Mouse (Mus musculus): ENCODE results near the gene Adam15. TPM values are rescaled to one million over a fixed set of nuclear protein-coding genes. Genes with fewer than 3 reads are reported as not detected.

Adam15 gene
- polyA plus RNA-seq, 1 experiment, result 49.6 TPM

DNA sequence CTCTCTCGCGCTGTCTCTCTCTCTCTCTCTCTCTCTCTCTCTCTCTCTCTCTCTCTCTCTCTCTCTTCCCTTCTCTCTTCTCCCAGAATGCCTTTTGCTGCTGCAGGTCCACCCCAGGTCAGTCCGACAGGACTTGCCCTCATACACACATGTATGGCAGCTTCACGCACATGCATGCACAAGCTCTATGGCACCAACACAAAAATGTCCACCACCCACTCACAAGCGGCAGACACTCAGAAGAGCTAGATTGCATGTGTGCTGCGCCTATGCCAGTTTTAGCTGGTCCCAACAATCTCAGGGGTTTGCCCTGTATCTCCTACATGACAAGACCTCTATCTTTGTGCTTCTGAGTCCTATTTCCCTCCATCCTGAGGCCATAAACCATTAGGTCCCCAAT, 32.5 kb downstream of the Adam15 start:
- WGBS, result 87% methylated on average over 6 of the region's 6 CpGs
- no peak for DNase-seq
- TF ChIP-seq POLR2A (IDR thresholded peaks at IDR 0.05; ENCODE audit: control insufficient read depth, extremely low read depth, insufficient read depth, low read length, poor library complexity) (no peak), CTCF (IDR thresholded peaks at IDR 0.05; ENCODE audit: borderline replicate concordance, control insufficient read depth, extremely low read depth, insufficient read depth, low read length, poor library complexity) (no peak)
- Histone ChIP-seq H3K27ac (ENCODE audit: control insufficient read depth, insufficient read depth, low read length) (no peak overlapping the region), H3K27me3 (ENCODE audit: control insufficient read depth, insufficient read depth, low read length) (peaks cover 43% of the 10 kb centered on the region), H3K36me3 (ENCODE audit: control insufficient read depth, insufficient read depth, low read length) (no peaks in the 10 kb centered on the region), H3K4me3 (ENCODE audit: control insufficient read depth, insufficient read depth, low read length) (no peak overlapping the region), H3K4me1 (replicated peaks; ENCODE audit: control insufficient read depth, insufficient read depth, low read length) (peaks cover 39% of the 10 kb centered on the region)

GRCm38 (mm10) chr3:89316833-89317232, 33.0 kb downstream of the Adam15 start:
- 2% methylated on average over 4 of the region's 4 CpGs for WGBS
- peak; percentile 84 for DNase-seq
- H3K27me3 ChIP-seq (ENCODE audit: control insufficient read depth, insufficient read depth, low read length), result peaks cover 39% of the 10 kb centered on the region
- H3K27ac ChIP-seq (ENCODE audit: control insufficient read depth, insufficient read depth, low read length), result no peak overlapping the region
- H3K4me1 ChIP-seq (replicated peaks; ENCODE audit: control insufficient read depth, insufficient read depth, low read length), result peaks cover 35% of the 10 kb centered on the region
- no peaks in the 10 kb centered on the region for H3K36me3 ChIP-seq (ENCODE audit: control insufficient read depth, insufficient read depth, low read length)
- TF ChIP-seq POLR2A (IDR thresholded peaks at IDR 0.05; ENCODE audit: control insufficient read depth, extremely low read depth, insufficient read depth, low read length, poor library complexity), result no peak
- peak; percentile 79; the same call in 1 of the 2 replicates for TF ChIP-seq CTCF (IDR thresholded peaks at IDR 0.05; ENCODE audit: borderline replicate concordance, control insufficient read depth, extremely low read depth, insufficient read depth, low read length, poor library complexity)
- H3K4me3 ChIP-seq (ENCODE audit: control insufficient read depth, insufficient read depth, low read length), result no peak overlapping the region

DNA sequence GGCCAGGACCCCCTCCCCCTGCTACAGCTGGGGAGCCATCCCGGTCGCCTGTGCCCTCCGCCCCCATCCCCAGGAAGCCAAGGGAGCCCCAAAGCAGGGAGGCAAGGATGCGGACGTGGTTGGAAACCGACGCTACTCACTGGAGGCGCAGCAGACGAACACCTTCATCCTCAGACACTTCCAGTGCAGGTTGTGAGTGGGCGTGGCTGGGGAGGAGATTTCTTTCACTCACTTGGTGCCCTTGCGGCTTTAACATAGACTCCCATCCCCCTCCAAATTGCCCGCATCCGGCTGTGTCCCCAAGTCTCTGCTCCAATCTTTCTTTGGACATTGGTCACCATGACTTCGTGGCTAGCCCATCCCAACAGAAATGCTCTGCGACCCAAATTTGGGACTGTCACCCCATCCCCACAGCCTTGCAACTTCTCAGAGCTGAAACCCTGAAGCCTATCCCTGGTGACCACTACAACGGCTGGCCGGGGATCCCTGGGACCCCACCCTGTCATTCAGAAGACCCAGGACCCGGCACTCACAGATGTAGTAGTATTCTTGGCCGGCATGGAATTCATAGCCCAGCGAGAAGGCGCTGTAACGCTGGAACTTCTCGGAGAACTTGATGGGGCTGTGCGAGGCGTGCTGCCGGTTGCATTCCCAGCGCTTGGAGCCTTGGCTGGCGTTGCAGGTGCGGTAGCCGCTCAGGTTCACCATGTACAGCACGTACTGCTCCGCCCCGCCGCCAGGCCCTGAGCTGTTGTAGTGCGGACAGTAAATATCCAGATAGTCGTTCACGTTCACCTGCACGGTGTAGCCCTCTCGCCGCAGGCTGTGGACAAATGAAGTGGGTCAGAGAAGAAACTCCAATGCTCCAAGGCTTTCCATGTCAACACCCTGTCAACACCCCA, 33.6 kb downstream of the Adam15 start:
- DNase-seq, result peak; percentile 20
- Histone ChIP-seq H3K36me3 (ENCODE audit: control insufficient read depth, insufficient read depth, low read length) (no peaks in the 10 kb centered on the region), H3K4me3 (ENCODE audit: control insufficient read depth, insufficient read depth, low read length) (no peak overlapping the region), H3K4me1 (replicated peaks; ENCODE audit: control insufficient read depth, insufficient read depth, low read length) (peaks cover 30% of the 10 kb centered on the region), H3K27ac (ENCODE audit: control insufficient read depth, insufficient read depth, low read length) (no peak overlapping the region), H3K27me3 (ENCODE audit: control insufficient read depth, insufficient read depth, low read length) (peaks cover 34% of the 10 kb centered on the region)
- TF ChIP-seq POLR2A (IDR thresholded peaks at IDR 0.05; ENCODE audit: control insufficient read depth, extremely low read depth, insufficient read depth, low read length, poor library complexity) (no peak), CTCF (IDR thresholded peaks at IDR 0.05; ENCODE audit: borderline replicate concordance, control insufficient read depth, extremely low read depth, insufficient read depth, low read length, poor library complexity) (no peak)
- WGBS, result 17% methylated on average over 40 of the region's 40 CpGs

DNA sequence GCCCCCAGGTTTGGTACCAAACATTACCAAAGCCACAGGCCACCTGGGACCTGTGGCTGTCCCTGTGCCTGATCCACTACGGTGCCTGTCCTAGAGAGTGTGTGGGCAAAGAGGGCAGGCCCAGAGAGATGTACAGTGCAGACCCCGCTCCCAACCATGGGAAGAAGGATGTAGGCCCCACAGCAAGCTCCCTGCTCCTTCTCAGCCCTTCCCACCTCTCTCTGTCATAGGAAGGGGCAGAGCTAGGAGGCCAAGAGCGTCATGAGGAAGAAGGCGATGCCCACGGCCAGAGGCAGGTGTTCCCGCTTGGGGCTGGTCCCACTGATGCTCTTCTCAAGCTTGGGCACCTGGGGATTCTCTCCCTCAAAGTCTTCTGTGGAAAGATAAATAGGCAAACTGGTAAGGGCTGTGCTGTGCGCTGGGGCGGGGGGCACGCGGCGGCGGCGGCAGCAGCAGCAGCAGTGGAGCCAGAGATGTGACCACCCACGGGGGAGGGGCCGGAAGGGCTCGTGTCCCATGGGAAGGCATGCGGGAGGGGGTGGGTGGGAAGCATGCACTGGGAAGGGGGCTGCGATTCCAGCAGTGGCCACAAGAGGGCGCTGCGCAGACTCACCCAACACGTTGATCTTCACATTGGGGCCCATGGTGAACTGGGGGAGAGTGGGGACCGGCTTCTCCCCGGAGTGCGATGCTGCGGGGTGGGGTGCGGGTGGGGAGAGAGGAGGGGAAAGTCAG, 34.4 kb downstream of the Adam15 start:
- Histone ChIP-seq H3K4me1 (replicated peaks; ENCODE audit: control insufficient read depth, insufficient read depth, low read length) (peaks cover 22% of the 10 kb centered on the region), H3K4me3 (ENCODE audit: control insufficient read depth, insufficient read depth, low read length) (no peak overlapping the region), H3K36me3 (ENCODE audit: control insufficient read depth, insufficient read depth, low read length) (no peaks in the 10 kb centered on the region), H3K27me3 (ENCODE audit: control insufficient read depth, insufficient read depth, low read length) (peaks cover 26% of the 10 kb centered on the region), H3K27ac (ENCODE audit: control insufficient read depth, insufficient read depth, low read length) (no peak overlapping the region)
- 9% methylated on average over 26 of the region's 26 CpGs for WGBS
- peak; percentile 62 for DNase-seq
- no peak for TF ChIP-seq POLR2A (IDR thresholded peaks at IDR 0.05; ENCODE audit: control insufficient read depth, extremely low read depth, insufficient read depth, low read length, poor library complexity)
- peak; percentile 75; the same call in 1 of the 2 replicates for TF ChIP-seq CTCF (IDR thresholded peaks at IDR 0.05; ENCODE audit: borderline replicate concordance, control insufficient read depth, extremely low read depth, insufficient read depth, low read length, poor library complexity)

GRCm38 (mm10) chr3:89314791-89315190, 35.0 kb downstream of the Adam15 start:
- Histone ChIP-seq H3K4me3 (ENCODE audit: control insufficient read depth, insufficient read depth, low read length) (no peak overlapping the region), H3K4me1 (replicated peaks; ENCODE audit: control insufficient read depth, insufficient read depth, low read length) (peaks cover 17% of the 10 kb centered on the region), H3K27ac (ENCODE audit: control insufficient read depth, insufficient read depth, low read length) (no peak overlapping the region), H3K27me3 (ENCODE audit: control insufficient read depth, insufficient read depth, low read length) (peaks cover 20% of the 10 kb centered on the region), H3K36me3 (ENCODE audit: control insufficient read depth, insufficient read depth, low read length) (no peaks in the 10 kb centered on the region)
- DNase-seq, result no peak
- TF ChIP-seq POLR2A (IDR thresholded peaks at IDR 0.05; ENCODE audit: control insufficient read depth, extremely low read depth, insufficient read depth, low read length, poor library complexity) (no peak), CTCF (IDR thresholded peaks at IDR 0.05; ENCODE audit: borderline replicate concordance, control insufficient read depth, extremely low read depth, insufficient read depth, low read length, poor library complexity) (no peak)
- WGBS, result 63% methylated on average over 2 of the region's 2 CpGs

DNA sequence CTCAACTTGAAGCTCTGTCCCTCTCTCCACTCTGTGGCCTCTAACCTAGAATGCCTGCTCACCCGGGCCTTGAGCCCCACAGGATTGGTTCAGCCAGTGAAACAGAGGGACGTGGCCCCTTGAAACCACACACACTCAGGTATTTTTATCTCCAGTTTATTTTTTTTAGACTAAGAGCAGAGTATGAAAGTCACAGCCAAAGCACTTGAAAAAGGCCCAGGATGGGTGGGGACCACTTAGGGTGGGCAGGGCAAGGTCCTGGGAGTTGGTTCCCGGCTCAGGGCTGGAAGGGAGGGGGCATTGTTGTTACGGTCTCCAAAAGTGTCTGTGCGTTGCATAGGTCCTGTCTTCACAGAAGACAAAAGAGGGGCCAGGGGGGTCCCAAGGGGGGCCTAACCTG, 35.5 kb downstream of the Adam15 start:
- TF ChIP-seq POLR2A (IDR thresholded peaks at IDR 0.05; ENCODE audit: control insufficient read depth, extremely low read depth, insufficient read depth, low read length, poor library complexity), result no peak
- TF ChIP-seq CTCF (IDR thresholded peaks at IDR 0.05; ENCODE audit: borderline replicate concordance, control insufficient read depth, extremely low read depth, insufficient read depth, low read length, poor library complexity), result no peak
- no peak for DNase-seq
- WGBS, result 71% methylated on average over 5 of the region's 5 CpGs
- no peak overlapping the region for H3K4me3 ChIP-seq (ENCODE audit: control insufficient read depth, insufficient read depth, low read length)
- H3K27me3 ChIP-seq (ENCODE audit: control insufficient read depth, insufficient read depth, low read length), result peaks cover 16% of the 10 kb centered on the region
- no peak overlapping the region for H3K27ac ChIP-seq (ENCODE audit: control insufficient read depth, insufficient read depth, low read length)
- H3K36me3 ChIP-seq (ENCODE audit: control insufficient read depth, insufficient read depth, low read length), result no peaks in the 10 kb centered on the region
- H3K4me1 ChIP-seq (replicated peaks; ENCODE audit: control insufficient read depth, insufficient read depth, low read length), result peaks cover 12% of the 10 kb centered on the region

All from thymus, adult 2 months (tissue).